Mouse (Mus musculus): ENCODE data around the gene Cyb561d2.

GRCm38 (mm10) chr9:107563029-107563581 lies 21.1 kb upstream of the Cyb561d2 start, which contains the start of gene Tusc2:
- no peak for TF ChIP-seq CTCF (IDR thresholded peaks at IDR 0.05; ENCODE audit: control insufficient read depth, insufficient read depth, insufficient replicate concordance, low read depth, low read length)
- peak; percentile 79 for TF ChIP-seq POLR2A (IDR thresholded peaks at IDR 0.05; ENCODE audit: control insufficient read depth, low read depth, low read length)

Measured in testis, adult 2 months (tissue).